8 mouse cellular contexts compared by ENCODE assay signal in genomic region chr7:98837901-98838300, GRCm38 (mm10). TPM values are rescaled to one million over a fixed set of nuclear protein-coding genes. Genes with fewer than 3 reads are reported as not detected.
DNase-seq lines count a peak whose midpoint lies in the region; ATAC-seq and TF ChIP-seq lines count a peak whose summit lies in the region.

No protein-coding gene starts in this region.

- no peak for TF ChIP-seq POLR2A in bone marrow, adult 2 months (IDR thresholded peaks at IDR 0.05; ENCODE audit: borderline replicate concordance, control insufficient read depth, low read depth, low read length)
- TF ChIP-seq POLR2A in liver, adult 2 months (IDR thresholded peaks at IDR 0.05; ENCODE audit: extremely low read depth, insufficient read depth, low read length), result no peak

- H3K27ac ChIP-seq in bone marrow, adult 2 months (ENCODE audit: control insufficient read depth, insufficient read depth, low read depth, low read length, poor library complexity), result no peak overlapping the region
- 0 out of 2 replicates have a peak overlapping the region, but pooled peaks have one; percentile 25 for H3K27ac ChIP-seq in embryonic facial prominence, embryonic 15.5 days (replicated peaks)
- no peak overlapping the region for H3K27ac ChIP-seq in heart, embryonic 11.5 days (ENCODE audit: low read depth, low read length)
- no peak overlapping the region for H3K27ac ChIP-seq in kidney, embryonic 15.5 days
- H3K27ac ChIP-seq in liver, adult 2 months (replicated peaks; ENCODE audit: insufficient read depth, low read depth, low read length), result no peak overlapping the region
- H3K27ac ChIP-seq in stomach, embryonic 16.5 days (ENCODE audit: low read length), result no peak overlapping the region

- no peaks in the 10 kb centered on the region for H3K9me3 ChIP-seq in embryonic facial prominence, embryonic 15.5 days (replicated peaks)
- H3K9me3 ChIP-seq in heart, embryonic 11.5 days (replicated peaks; ENCODE audit: control insufficient read depth, low read length), result no peaks in the 10 kb centered on the region
- H3K9me3 ChIP-seq in kidney, embryonic 15.5 days (replicated peaks), result no peaks in the 10 kb centered on the region
- H3K9me3 ChIP-seq in stomach, embryonic 16.5 days (replicated peaks; ENCODE audit: control insufficient read depth, low read length), result no peaks in the 10 kb centered on the region

- H3K4me3 ChIP-seq in bone marrow, adult 2 months (replicated peaks; ENCODE audit: control insufficient read depth, low read depth, low read length), result no peak overlapping the region
- peak overlapping the region; percentile 61 for H3K4me3 ChIP-seq in embryonic facial prominence, embryonic 15.5 days (replicated peaks)
- H3K4me3 ChIP-seq in heart, embryonic 11.5 days (ENCODE audit: low read depth, low read length), result peak overlapping the region; percentile 57
- peak overlapping the region; percentile 63 for H3K4me3 ChIP-seq in kidney, embryonic 15.5 days (replicated peaks)
- H3K4me3 ChIP-seq in liver, adult 2 months (ENCODE audit: insufficient read depth, low read depth, low read length), result no peak overlapping the region
- peak overlapping the region; percentile 56 for H3K4me3 ChIP-seq in stomach, embryonic 16.5 days (replicated peaks; ENCODE audit: low read length)

- DNase-seq in A20 (ENCODE audit: low read depth, low spot score), result peak; percentile 47
- DNase-seq in liver, adult 2 months (ENCODE audit: extremely low read depth, low read depth, low spot score), result peak; percentile 26
- DNase-seq in naive thymus-derived CD4-positive, alpha-beta T cell, adult 2 months (ENCODE audit: low read depth), result peak; percentile 73

- H3K4me2 ChIP-seq in embryonic facial prominence, embryonic 15.5 days (replicated peaks), result peak overlapping the region; percentile 97
- H3K4me2 ChIP-seq in heart, embryonic 11.5 days, result peak overlapping the region; percentile 99
- peak overlapping the region; percentile 96 for H3K4me2 ChIP-seq in kidney, embryonic 15.5 days
- H3K4me2 ChIP-seq in stomach, embryonic 16.5 days (ENCODE audit: low read depth, low read length), result peak overlapping the region; percentile 90

- H3K4me1 ChIP-seq in bone marrow, adult 2 months (ENCODE audit: control insufficient read depth, insufficient read depth, low read length), result no peaks in the 10 kb centered on the region
- peaks cover 79% of the 10 kb centered on the region for H3K4me1 ChIP-seq in embryonic facial prominence, embryonic 15.5 days
- peaks cover 64% of the 10 kb centered on the region for H3K4me1 ChIP-seq in heart, embryonic 11.5 days (ENCODE audit: control insufficient read depth, insufficient read depth, low read length)
- H3K4me1 ChIP-seq in kidney, embryonic 15.5 days, result peaks cover 76% of the 10 kb centered on the region
- H3K4me1 ChIP-seq in liver, adult 2 months (ENCODE audit: control insufficient read depth, insufficient read depth, low read length), result peaks cover 7% of the 10 kb centered on the region
- peaks cover 37% of the 10 kb centered on the region for H3K4me1 ChIP-seq in stomach, embryonic 16.5 days (ENCODE audit: control insufficient read depth, insufficient read depth, low read length)

- H3K36me3 ChIP-seq in embryonic facial prominence, embryonic 15.5 days, result no peaks in the 10 kb centered on the region
- no peaks in the 10 kb centered on the region for H3K36me3 ChIP-seq in heart, embryonic 11.5 days (ENCODE audit: control insufficient read depth, insufficient read depth, low read length)
- no peaks in the 10 kb centered on the region for H3K36me3 ChIP-seq in kidney, embryonic 15.5 days
- H3K36me3 ChIP-seq in liver, adult 2 months (ENCODE audit: control insufficient read depth, insufficient read depth, low read length), result no peaks in the 10 kb centered on the region
- no peaks in the 10 kb centered on the region for H3K36me3 ChIP-seq in stomach, embryonic 16.5 days (ENCODE audit: control insufficient read depth, insufficient read depth, low read length)

- under 1% methylated on average over 17 of the region's 17 CpGs for WGBS in bone marrow, adult 2 months
- 1% methylated on average over 17 of the region's 17 CpGs for WGBS in embryonic facial prominence, embryonic 15.5 days
- WGBS in heart, embryonic 11.5 days (ENCODE audit: insufficient replicate concordance), result under 1% methylated on average over 17 of the region's 17 CpGs
- 0% methylated on average over 17 of the region's 17 CpGs for WGBS in kidney, embryonic 15.5 days
- WGBS in liver, adult 2 months, result 4% methylated on average over 17 of the region's 17 CpGs
- 1% methylated on average over 17 of the region's 17 CpGs for WGBS in stomach, embryonic 16.5 days

- no peaks in the 10 kb centered on the region for H3K79me2 ChIP-seq in liver, adult 2 months (ENCODE audit: control insufficient read depth, insufficient read depth, low read length)

- ATAC-seq in embryonic facial prominence, embryonic 15.5 days (ENCODE audit: insufficient number of reproducible peaks, low FRiP score, low TSS enrichment, low read depth), result no peak; the same call in 1 of the 2 replicates
- ATAC-seq in heart, embryonic 11.5 days (replicated peaks; ENCODE audit: insufficient number of reproducible peaks, low FRiP score, low TSS enrichment), result no peak; the same call in 1 of the 2 replicates
- ATAC-seq in kidney, embryonic 15.5 days (replicated peaks; ENCODE audit: low FRiP score), result peak; percentile 58
- peak; percentile 53; the same call in 1 of the 2 replicates for ATAC-seq in stomach, embryonic 16.5 days (ENCODE audit: insufficient read depth, low FRiP score)

- TF ChIP-seq CTCF in bone marrow, adult 2 months (IDR thresholded peaks at IDR 0.05; ENCODE audit: control insufficient read depth, insufficient read depth, low read length), result peak; percentile 39; the same call in 1 of the 2 replicates
- peak; percentile 80 for TF ChIP-seq CTCF in liver, adult 2 months (IDR thresholded peaks at IDR 0.05; ENCODE audit: low read depth, low read length)

- H3K9ac ChIP-seq in embryonic facial prominence, embryonic 15.5 days, result no peak overlapping the region
- peak overlapping the region; percentile 46; the same call in 1 of the 2 replicates for H3K9ac ChIP-seq in heart, embryonic 11.5 days (ENCODE audit: low read depth, low read length)
- 0 out of 2 replicates have a peak overlapping the region, but pooled peaks have one; percentile 51 for H3K9ac ChIP-seq in kidney, embryonic 15.5 days
- H3K9ac ChIP-seq in liver, adult 2 months (ENCODE audit: low read depth, low read length), result no peak overlapping the region
- H3K9ac ChIP-seq in stomach, embryonic 16.5 days (ENCODE audit: low read length), result no peak overlapping the region

- H3K27me3 ChIP-seq in embryonic facial prominence, embryonic 15.5 days, result peaks cover 63% of the 10 kb centered on the region
- H3K27me3 ChIP-seq in heart, embryonic 11.5 days (ENCODE audit: control insufficient read depth, insufficient read depth, low read length), result peaks cover 38% of the 10 kb centered on the region
- H3K27me3 ChIP-seq in kidney, embryonic 15.5 days, result peaks cover 95% of the 10 kb centered on the region
- H3K27me3 ChIP-seq in liver, adult 2 months (ENCODE audit: control insufficient read depth, insufficient read depth, low read length), result peaks cover 32% of the 10 kb centered on the region
- peaks cover 42% of the 10 kb centered on the region for H3K27me3 ChIP-seq in stomach, embryonic 16.5 days (ENCODE audit: control insufficient read depth, insufficient read depth, low read length)

RNA-seq across cellular contexts. Expression of gene Wnt11, which starts 3.0 kb away (rescaled TPM):
- polyA plus RNA-seq in bone marrow, adult 2 months (2011; ENCODE audit: insufficient read depth, insufficient read length, low replicate concordance, missing spikeins), result 1.5 TPM in 1 of 2 replicates, not detected in the other
- 23.3 and 26.7 TPM in 2 replicates for polyA plus RNA-seq in embryonic facial prominence, embryonic 15.5 days (2015; fragmentation: Nextera tagmentation; extraction: Ambion mirVana)
- polyA plus RNA-seq in heart, embryonic 11.5 days (2014; fragmentation: Nextera tagmentation; extraction: Ambion mirVana), result 24.5 and 24.7 TPM in 2 replicates
- polyA plus RNA-seq in kidney, embryonic 15.5 days (2015; fragmentation: Nextera tagmentation; extraction: Ambion mirVana), result 35.5 and 36.9 TPM in 2 replicates
- 0.55 TPM in 1 of 2 replicates, not detected in the other for total RNA-seq in liver, adult 2 months (2014; rRNA removed)
- polyA plus RNA-seq in liver, adult 2 months (2012; rRNA removed), result 0.21 and 0.52 TPM in 2 replicates
- 4.7 and 5.8 TPM in 2 replicates for polyA plus RNA-seq in stomach, embryonic 16.5 days (2015; fragmentation: Nextera tagmentation; extraction: Ambion mirVana)

Comparison
In these comparisons a context has a peak if more than half of its experiments do, and no peak if none do; other contexts are left out.
1. H3K4me3 ChIP-seq: peak in embryonic facial prominence, embryonic 15.5 days (single experiment), heart, embryonic 11.5 days (single experiment), kidney, embryonic 15.5 days (single experiment) and stomach, embryonic 16.5 days (single experiment); none in bone marrow, adult 2 months (single experiment) and liver, adult 2 months (single experiment).
2. ATAC-seq: peak in kidney, embryonic 15.5 days (single experiment) and stomach, embryonic 16.5 days (single experiment); none in embryonic facial prominence, embryonic 15.5 days (single experiment) and heart, embryonic 11.5 days (single experiment).
3. H3K9ac ChIP-seq: peak in heart, embryonic 11.5 days (single experiment) and kidney, embryonic 15.5 days (single experiment); none in embryonic facial prominence, embryonic 15.5 days (single experiment), liver, adult 2 months (single experiment) and stomach, embryonic 16.5 days (single experiment).
4. Peak in every context shown above with its lines, with median percentiles within 50 percentile points of each other: DNase-seq and H3K4me2 ChIP-seq.